Mouse (Mus musculus) kidney, embryonic 15.5 days (tissue): ENCODE data around the gene Hrasls5. TPM values are rescaled to one million over a fixed set of nuclear protein-coding genes. Genes with fewer than 3 reads are reported as not detected.
A peak's percentile ranks its signal among the peaks of the same experiment; 100 is the strongest.

Experiments used
- ATAC-seq: fragments of 200-750 bp; cut with Nextera tagmentation; replicated peaks from 2 replicates; pipeline ENCODE4 v1.8.0; 2017; ENCODE audit warnings: moderate TSS enrichment; ENCODE audit not compliant: low FRiP score
- H3K27ac ChIP-seq: fragments of 300-500 bp; sonication (generic); 2 replicates; pipeline ENCODE4 v1.5.1; 2015; ENCODE audit warnings: mild to moderate bottlenecking, inconsistent platforms
- H3K27me3 ChIP-seq: fragments of 300-500 bp; sonication (generic); 2 replicates; pipeline ENCODE4 v1.6.1; 2015; ENCODE audit warnings: inconsistent platforms
- H3K36me3 ChIP-seq: fragments of 300-500 bp; sonication (generic); 2 replicates; pipeline ENCODE4 v1.6.1; 2015; ENCODE audit warnings: inconsistent platforms
- H3K4me1 ChIP-seq: fragments of 300-500 bp; sonication (generic); 2 replicates; pipeline ENCODE4 v1.6.1; 2015; ENCODE audit warnings: inconsistent platforms
- H3K4me2 ChIP-seq: fragments of 300-500 bp; sonication (generic); 2 replicates; pipeline ENCODE4 v1.6.1; 2015; ENCODE audit warnings: moderate library complexity, mild to moderate bottlenecking, inconsistent platforms
- H3K4me3 ChIP-seq: fragments of 300-500 bp; sonication (generic); replicated peaks from 2 replicates; pipeline ENCODE4 v1.5.1; 2015; ENCODE audit warnings: mild to moderate bottlenecking, inconsistent platforms
- H3K9ac ChIP-seq: fragments of 300-500 bp; sonication (generic); 2 replicates; pipeline ENCODE4 v1.6.1; 2015; ENCODE audit warnings: mild to moderate bottlenecking, inconsistent platforms
- H3K9me3 ChIP-seq: fragments of 300-500 bp; sonication (generic); replicated peaks from 2 replicates; pipeline ENCODE4 v1.6.1; 2016; ENCODE audit warnings: inconsistent platforms
- WGBS: fragments of 180-500 bp; shearing (Covaris S2); methylation state at CpG from one replicate; pipeline ENCODE4 v1.1.7; 2015; ENCODE audit warnings: mixed read lengths; 5-methylcytosine and 5-hydroxymethylcytosine counted together
- polyA plus RNA-seq: library from polyadenylated mRNA; unstranded; fragments of >200 nt; fragmentation: Nextera tagmentation; extraction: Ambion mirVana; gene quantifications from 2 replicates; pipeline ENCODE4 v1.2.1, GENCODE M21; 2015

Gene Hrasls5
- polyA plus RNA-seq, 1 experiment from 2014 or later: not detected

- no peak overlapping the region for H3K4me2 ChIP-seq
- WGBS: 80% methylated on average over 7 of the region's 7 CpGs
- no peaks in the 10 kb centered on the region for H3K9me3 ChIP-seq
- no peak overlapping the region for H3K9ac ChIP-seq
- H3K36me3 ChIP-seq: no peaks in the 10 kb centered on the region
- no peak for ATAC-seq
- H3K27ac ChIP-seq: no peak overlapping the region
- H3K4me1 ChIP-seq: peaks cover 10% of the 10 kb centered on the region; the same call in 1 of the 2 replicates
- no peak overlapping the region for H3K4me3 ChIP-seq
- H3K27me3 ChIP-seq: peaks cover 28% of the 10 kb centered on the region
Observed at GRCm38 (mm10) chr19:7613151-7613550, 810 bp downstream of the Hrasls5 start.

GRCm38 (mm10) chr19:7616231-7616930 lies 4.0 kb downstream of the Hrasls5 start:
- Histone ChIP-seq H3K27me3 (peaks cover 20% of the 10 kb centered on the region), H3K4me2 (no peak overlapping the region), H3K36me3 (no peaks in the 10 kb centered on the region), H3K9ac (no peak overlapping the region), H3K9me3 (no peaks in the 10 kb centered on the region), H3K4me1 (peaks cover 10% of the 10 kb centered on the region; the same call in 1 of the 2 replicates), H3K27ac (no peak overlapping the region), H3K4me3 (no peak overlapping the region)
- WGBS: 77% methylated on average over 5 of the region's 5 CpGs
- ATAC-seq: no peak

DNA sequence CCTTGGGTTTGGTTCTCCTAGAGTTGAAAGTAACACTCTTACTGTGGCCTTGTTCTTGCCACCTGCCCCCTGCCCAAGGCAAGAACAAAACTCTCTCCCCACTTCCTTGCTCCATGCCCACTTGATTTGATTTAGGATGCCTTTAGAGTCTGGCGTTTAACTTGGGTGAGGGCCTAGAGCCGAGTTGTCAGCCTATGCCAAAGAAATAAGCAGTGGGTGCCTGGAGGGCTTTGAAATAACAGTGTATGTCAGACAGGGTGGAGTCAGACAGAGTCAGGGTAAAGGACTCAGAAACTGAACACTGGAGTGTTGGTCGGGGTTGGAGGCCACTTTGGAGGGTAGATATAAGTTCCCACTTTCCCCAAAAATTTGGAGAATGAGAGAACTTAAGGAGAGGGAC lies 4.7 kb downstream of the Hrasls5 start:
- 44% methylated on average over 3 of the region's 3 CpGs for WGBS
- no peak overlapping the region for H3K4me3 ChIP-seq
- H3K9me3 ChIP-seq: no peaks in the 10 kb centered on the region
- no peaks in the 10 kb centered on the region for H3K36me3 ChIP-seq
- H3K4me1 ChIP-seq: peaks cover 7% of the 10 kb centered on the region; the same call in 1 of the 2 replicates
- H3K4me2 ChIP-seq: no peak overlapping the region
- H3K27ac ChIP-seq: no peak overlapping the region
- H3K9ac ChIP-seq: no peak overlapping the region
- H3K27me3 ChIP-seq: peaks cover 13% of the 10 kb centered on the region; the same call in 1 of the 2 replicates
- ATAC-seq: no peak

- Histone ChIP-seq H3K4me1 (0 out of 2 replicates have a peak, but pooled peaks cover under 1% of the 10 kb centered on the region), H3K4me2 (0 out of 2 replicates have a peak overlapping the region, but pooled peaks have one; percentile 23), H3K9ac (no peak overlapping the region), H3K36me3 (no peaks in the 10 kb centered on the region), H3K27ac (no peak overlapping the region), H3K9me3 (no peaks in the 10 kb centered on the region), H3K27me3 (peaks cover 9% of the 10 kb centered on the region; the same call in 1 of the 2 replicates), H3K4me3 (no peak overlapping the region)
- 0 out of 2 replicates have a peak, but pooled peaks have one; percentile 36 for ATAC-seq
- 37% methylated on average over 7 of the region's 7 CpGs for WGBS
Observed at GRCm38 (mm10) chr19:7617696-7618095, 5.4 kb downstream of the Hrasls5 start.

- H3K4me2 ChIP-seq: no peak overlapping the region
Observed at GRCm38 (mm10) chr19:7633021-7633420, 20.7 kb downstream of the Hrasls5 start.

GRCm38 (mm10) chr19:7633786-7634185 lies 21.4 kb downstream of the Hrasls5 start:
- H3K4me1 ChIP-seq: no peaks in the 10 kb centered on the region
- no peak overlapping the region for H3K9ac ChIP-seq
- H3K36me3 ChIP-seq: no peaks in the 10 kb centered on the region
- H3K4me2 ChIP-seq: no peak overlapping the region
- no peak for ATAC-seq
- 75% methylated on average over 1 of the region's 1 CpGs for WGBS
- H3K27me3 ChIP-seq: no peaks in the 10 kb centered on the region
- no peaks in the 10 kb centered on the region for H3K9me3 ChIP-seq
- no peak overlapping the region; the same call in 1 of the 2 replicates for H3K27ac ChIP-seq
- H3K4me3 ChIP-seq: no peak overlapping the region

More at GRCm38 (mm10) chr19:7633021-7633420, 20.7 kb downstream of the Hrasls5 start:
- Histone ChIP-seq H3K4me3 (no peak overlapping the region), H3K4me1 (no peaks in the 10 kb centered on the region), H3K9me3 (no peaks in the 10 kb centered on the region), H3K27me3 (no peaks in the 10 kb centered on the region), H3K36me3 (no peaks in the 10 kb centered on the region), H3K27ac (no peak overlapping the region), H3K9ac (no peak overlapping the region)
- ATAC-seq: no peak

GRCm38 (mm10) chr19:7648913-7649666 lies 36.7 kb downstream of the Hrasls5 start:
- peak; percentile 56 for ATAC-seq
- Histone ChIP-seq H3K4me1 (no peaks in the 10 kb centered on the region), H3K4me3 (no peak overlapping the region), H3K27me3 (no peaks in the 10 kb centered on the region), H3K4me2 (no peak overlapping the region), H3K9ac (no peak overlapping the region), H3K27ac (0 out of 2 replicates have a peak overlapping the region, but pooled peaks have one; percentile 11), H3K36me3 (no peaks in the 10 kb centered on the region), H3K9me3 (no peaks in the 10 kb centered on the region)
- 51% methylated on average over 8 of the region's 8 CpGs for WGBS

DNA sequence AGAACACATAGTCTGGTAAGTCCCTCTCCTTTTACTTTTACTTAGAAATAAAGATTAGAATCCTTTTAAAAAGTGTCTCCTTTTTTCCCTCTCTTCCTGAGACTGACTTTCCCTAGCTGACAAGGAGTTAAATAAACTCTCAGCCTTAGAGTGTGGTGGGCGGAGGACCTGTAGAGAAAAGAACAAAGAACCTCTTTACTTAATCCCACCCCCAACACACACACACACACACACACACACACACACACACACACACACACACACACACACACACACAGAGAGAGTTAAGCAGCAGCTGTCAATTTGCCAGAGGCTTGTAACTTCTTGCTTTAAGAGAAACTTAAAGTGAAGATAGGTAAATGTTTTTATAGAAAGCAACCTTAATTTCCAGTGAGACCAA lies 59.7 kb downstream of the Hrasls5 start:
- H3K4me1 ChIP-seq: no peaks in the 10 kb centered on the region
- H3K9me3 ChIP-seq: no peaks in the 10 kb centered on the region
- no peak overlapping the region for H3K27ac ChIP-seq
- no peaks in the 10 kb centered on the region for H3K27me3 ChIP-seq
- H3K4me2 ChIP-seq: no peak overlapping the region
- 14% methylated on average over 1 of the region's 1 CpGs for WGBS
- H3K36me3 ChIP-seq: no peaks in the 10 kb centered on the region
- no peak overlapping the region for H3K4me3 ChIP-seq
- ATAC-seq: no peak
- no peak overlapping the region for H3K9ac ChIP-seq

DNA sequence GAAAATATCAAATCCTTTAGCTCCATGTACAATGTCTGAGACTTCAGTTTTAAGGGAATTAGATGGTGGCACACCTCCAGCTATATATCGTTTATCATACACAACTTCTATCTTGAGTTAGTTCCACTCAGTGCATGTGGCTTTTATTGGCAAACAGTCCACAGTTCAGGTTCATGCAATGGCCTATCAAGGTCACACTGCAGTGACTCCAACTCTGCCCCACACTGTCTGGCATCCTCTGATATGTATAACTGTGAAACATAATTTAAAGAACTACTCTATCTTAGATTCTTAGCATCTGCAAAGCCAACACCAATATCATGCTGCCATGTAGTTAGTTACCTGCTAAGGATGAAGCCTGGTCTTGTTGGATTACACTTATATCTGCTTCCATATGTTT lies 75.6 kb downstream of the Hrasls5 start:
- Histone ChIP-seq H3K27me3 (no peaks in the 10 kb centered on the region), H3K36me3 (no peaks in the 10 kb centered on the region), H3K4me1 (no peaks in the 10 kb centered on the region), H3K4me3 (no peak overlapping the region), H3K9me3 (no peaks in the 10 kb centered on the region), H3K4me2 (no peak overlapping the region), H3K9ac (no peak overlapping the region), H3K27ac (no peak overlapping the region)
- no peak for ATAC-seq
- WGBS: 89% methylated on average over 1 of the region's 1 CpGs

Other genes with a start within 250 kb of the Hrasls5 start
- gene Spindoc, start 229.5 kb upstream of the Hrasls5 start, polyA plus RNA-seq: 31.5 and 33.9 TPM in 2 replicates
- 6.0 and 7.4 TPM in 2 replicates for gene 2700081O15Rik, start 194.9 kb upstream of the Hrasls5 start, polyA plus RNA-seq
- gene Rtn3, start 129.3 kb upstream of the Hrasls5 start, polyA plus RNA-seq: 157 TPM in 2 replicates
- 12.2 and 12.3 TPM in 2 replicates for gene Atl3, start 118.5 kb upstream of the Hrasls5 start, polyA plus RNA-seq
- 8.8 and 9.2 TPM in 2 replicates for gene Pla2g16, start 55.1 kb upstream of the Hrasls5 start, polyA plus RNA-seq
- gene Lgals12, start 5.3 kb upstream of the Hrasls5 start, polyA plus RNA-seq: 1.3 and 2.1 TPM in 2 replicates
- gene Slc22a19, start 98.8 kb downstream of the Hrasls5 start, polyA plus RNA-seq: 6.9 and 7.6 TPM in 2 replicates
- 0.15 and 0.31 TPM in 2 replicates for gene Slc22a26, start 190.1 kb downstream of the Hrasls5 start, polyA plus RNA-seq